Mouse (Mus musculus) CD8-positive naive resting alpha-beta T cell, adult 2 months (primary cell): ENCODE measurements around the gene Dxo.
"Not testable (repeated sequence)": the region's sequence is repeated elsewhere in the genome, so short reads cannot be mapped to it uniquely, and the experiment has no call there.

Experiments used
- DNase-seq, 2 experiments: peaks; one replicate each; pipeline ENCODE4 v3.0.0; 2022; ENCODE audit warnings: low read depth in 2 of 2, low spot score in 2 of 2

Dxo gene

DNA sequence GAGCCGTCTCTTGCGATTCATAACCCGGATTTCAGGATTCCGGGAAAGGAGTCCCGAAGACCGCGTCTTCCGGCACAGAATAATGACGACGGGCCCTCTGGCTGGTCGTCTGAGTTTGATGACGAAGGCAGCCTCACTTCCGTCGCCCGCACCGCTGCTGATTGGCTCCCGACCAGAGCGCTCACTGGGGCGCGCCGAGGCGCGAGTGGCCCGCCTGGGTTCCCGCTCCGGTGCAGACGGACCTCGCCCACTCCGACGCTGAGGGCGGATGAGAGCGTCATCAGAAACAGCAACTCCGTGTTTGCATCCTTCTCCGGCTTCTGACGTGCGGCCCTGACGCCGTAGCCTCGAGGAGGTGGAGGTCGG is at the start of gene Dxo, which contains the start of gene Stk19:
TSS of gene Dxo (plus strand) at position 164 of the 366 bp plus-strand sequence.
TSS of gene Stk19 (minus strand) at position 90 of the 366 bp plus-strand sequence.
- DNase-seq, result peak; percentile 91 to 93

DNA sequence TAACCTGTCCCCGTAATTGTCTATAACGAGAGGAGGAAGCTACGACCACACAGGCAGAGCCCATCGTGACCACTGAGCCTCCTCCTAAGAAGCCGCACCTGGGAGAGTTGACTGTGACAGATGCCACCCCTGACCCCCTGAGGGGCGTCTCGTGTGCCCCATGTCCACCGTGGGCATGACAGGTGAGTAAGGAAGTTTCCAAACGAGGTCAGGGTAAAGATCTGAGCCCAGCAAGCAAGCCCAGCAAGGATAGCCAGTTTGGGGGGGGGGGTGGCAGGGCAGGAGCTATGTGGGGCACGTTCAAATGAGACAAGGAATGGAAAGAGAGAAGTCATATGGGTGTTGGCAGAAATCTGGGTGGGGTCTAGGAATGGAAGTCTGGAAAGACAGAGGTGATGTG is 41.8 kb upstream of the Dxo start:
- no peak for DNase-seq

DNA sequence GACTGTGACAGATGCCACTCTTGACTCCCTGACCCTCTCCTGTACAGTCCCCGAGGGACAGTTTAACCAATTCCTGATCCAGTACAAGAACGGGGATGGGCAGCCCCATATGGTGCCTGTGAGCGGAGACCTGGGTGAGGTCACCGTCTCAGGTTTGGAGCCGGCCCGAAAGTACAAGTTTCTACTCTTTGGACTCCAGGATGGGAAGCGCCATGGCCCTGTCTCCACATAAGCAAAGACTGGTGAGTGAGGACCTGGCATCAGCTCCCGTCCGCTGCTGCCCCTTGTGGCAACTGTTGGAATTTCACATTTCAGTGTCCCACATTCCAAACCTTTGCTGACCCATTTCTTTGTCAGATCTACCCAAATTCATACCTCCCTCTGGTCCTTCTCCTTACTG is 41.2 kb upstream of the Dxo start:
- DNase-seq, result peak in 1 of 2 experiments; percentile 23

DNA sequence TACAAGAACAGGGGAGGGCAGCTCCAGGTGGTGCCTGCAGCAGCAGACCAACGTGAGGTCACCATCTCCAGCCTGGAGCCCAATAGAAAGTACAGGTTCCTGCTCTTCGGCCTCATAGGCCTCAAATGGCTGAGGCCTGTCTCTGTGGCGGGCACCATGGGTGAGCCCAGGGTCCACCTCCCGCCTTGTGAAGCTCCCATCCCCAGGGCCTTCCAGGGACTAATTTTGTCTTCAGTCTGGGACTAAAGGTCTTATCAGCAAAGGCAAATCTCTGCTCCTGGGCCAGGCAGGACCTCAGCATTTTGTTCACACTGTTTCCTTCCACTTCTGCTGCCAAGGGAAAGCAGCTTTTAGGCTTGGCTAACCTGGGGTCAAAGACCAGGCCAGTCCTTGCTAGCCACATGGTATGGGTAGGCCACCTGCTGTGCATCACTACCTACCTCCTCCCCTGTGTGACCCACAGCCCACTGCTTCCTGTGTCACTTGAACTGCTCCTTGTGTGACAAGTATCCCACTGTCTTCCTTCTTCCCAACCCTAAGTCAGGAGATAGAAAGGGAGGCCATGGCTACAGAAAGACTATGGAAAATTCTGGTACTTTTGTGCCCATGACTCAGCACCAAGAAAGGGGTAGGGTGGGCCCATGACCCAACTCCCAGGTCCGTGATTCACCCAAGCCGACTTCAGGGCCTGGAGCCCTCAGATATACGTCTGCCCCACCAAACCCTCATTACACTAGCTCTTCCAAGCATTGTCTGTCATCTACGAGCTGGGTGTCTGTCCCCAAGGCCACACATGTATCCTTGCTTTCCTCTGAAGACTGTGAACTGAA is 40.3 kb upstream of the Dxo start:
- DNase-seq, result no peak

DNA sequence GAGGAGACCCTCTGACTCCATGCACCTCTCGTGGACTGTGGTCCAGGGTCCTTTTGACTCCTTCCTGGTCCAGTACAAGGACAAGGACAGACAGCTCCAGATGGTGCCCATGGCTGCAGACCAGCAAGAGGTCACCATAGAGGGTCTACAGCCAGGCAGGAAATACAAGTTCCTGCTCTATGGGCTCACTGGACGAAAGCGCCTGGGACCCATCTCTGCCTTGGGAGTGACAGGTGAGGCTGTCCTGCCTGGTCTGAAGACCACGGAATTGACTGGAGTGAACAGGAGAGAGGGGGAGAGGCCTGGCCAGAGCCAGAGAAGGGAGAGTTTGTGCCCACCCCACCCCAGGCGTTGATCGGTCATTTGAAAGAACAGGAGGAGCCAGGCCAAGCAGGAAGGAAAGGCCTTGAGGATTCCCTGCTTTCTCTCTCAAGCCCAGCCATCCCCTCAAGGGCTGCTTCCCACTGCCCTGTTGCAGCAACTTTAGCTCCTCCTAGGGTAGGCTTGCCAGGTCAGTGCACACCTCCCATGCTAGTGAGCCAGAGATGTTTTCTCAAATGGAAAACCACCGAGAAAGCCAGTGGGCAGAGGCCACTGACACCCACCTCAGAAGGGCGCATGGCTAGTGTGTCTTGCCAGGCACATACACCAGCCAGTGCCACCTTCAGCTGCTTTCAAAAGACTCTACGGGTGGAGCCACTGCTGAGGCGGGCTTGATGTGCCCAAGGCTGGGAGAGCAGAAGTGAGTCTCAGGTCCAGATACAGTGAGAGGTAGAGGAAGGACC is 39.4 kb upstream of the Dxo start:
- DNase-seq, result not testable (repeated sequence)

DNA sequence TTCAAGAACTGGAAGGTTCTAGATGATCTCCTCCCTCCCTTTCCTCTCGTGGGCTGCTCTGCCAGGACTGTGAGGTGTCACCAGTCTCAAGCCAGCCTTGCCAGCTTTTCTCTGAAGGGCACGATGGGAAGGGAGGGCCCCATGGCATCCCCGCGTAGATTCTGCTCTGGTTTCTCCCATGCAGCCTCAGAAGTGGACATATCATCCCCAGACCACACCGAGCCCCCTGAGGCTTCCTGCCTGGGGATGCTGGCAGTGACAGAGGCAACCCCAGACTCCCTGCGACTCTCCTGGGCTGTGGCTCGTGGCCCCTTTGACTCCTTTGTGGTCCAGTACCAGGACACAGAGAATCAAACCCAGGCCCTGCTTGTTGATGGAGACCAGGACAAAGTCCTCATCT is 38.7 kb upstream of the Dxo start:
- not testable (repeated sequence) for DNase-seq

DNA sequence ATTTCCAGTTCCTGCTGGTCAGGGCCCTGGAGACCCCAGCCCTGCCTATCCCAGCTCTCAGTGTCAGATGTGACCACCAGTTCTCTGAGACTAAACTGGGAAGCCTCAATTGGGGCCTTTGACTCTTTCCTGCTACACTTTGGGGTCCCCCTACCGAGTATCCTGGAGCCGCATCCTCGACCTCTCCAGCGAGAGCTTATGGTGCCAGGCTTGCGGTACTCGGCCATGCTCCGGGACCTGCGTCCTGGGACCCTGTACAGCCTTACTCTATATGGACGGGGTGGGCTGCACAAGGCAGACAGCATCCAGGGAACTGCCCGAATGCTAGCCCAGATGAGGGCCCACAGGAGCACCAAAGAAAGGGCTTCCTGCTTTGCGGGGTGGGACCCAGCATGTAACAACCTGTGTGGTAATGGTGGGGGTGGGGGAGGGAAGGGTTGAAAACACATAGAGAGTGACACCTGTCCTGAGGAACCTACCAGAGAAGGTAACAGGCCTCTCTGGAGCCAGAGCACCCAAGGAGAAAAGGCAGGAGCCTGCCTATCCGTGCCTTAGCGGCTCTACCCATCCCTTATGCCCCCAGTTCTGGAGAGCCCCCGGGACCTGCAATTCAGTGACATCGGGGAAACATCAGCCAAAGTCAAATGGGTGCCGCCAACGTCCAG is 37.8 kb upstream of the Dxo start:
- DNase-seq, result no peak

DNA sequence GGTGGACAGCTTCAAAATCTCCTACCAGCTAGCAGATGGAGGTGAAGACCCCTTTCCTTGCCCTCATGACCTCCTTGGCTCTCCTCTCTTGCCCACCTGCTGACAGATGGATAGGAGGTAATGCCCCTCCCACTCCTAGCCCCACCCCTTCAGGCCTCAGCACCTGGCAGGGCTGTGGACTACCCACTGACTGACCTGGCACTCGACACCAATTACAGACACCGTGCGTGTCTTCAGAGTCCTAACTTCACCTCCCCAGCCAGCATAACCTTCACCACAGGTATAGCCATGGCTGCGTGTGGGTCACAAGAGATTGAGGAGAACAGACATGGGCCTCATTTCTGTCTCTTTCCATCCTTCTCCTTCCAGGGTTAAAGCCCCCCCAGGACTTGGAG is 37.3 kb upstream of the Dxo start:
- DNase-seq, result no peak

DNA sequence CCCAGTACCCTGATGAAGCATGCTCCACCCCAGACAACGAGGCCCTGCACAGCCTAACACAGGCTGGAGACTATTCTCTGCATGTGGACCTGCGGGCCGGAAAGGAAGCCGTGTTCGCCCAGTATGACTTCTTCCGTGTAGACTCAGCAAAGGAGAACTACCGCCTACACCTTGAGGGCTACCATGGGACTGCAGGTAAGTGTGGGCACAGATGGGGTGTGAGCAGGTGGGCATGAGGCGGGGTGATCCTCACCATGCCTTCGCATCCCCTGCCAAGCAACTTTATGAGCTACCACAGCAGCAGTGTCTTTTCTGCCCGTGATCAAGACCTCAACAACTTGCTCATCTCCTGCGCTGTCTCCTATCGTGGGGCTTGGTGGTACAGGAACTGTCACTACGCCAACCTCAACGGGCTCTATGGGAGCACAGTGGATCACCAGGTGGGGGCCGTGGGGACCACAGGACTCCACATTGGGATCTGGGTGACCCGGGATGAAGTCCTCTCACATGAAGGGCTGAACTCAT is 36.0 kb upstream of the Dxo start:
- DNase-seq, result not testable (repeated sequence)

DNA sequence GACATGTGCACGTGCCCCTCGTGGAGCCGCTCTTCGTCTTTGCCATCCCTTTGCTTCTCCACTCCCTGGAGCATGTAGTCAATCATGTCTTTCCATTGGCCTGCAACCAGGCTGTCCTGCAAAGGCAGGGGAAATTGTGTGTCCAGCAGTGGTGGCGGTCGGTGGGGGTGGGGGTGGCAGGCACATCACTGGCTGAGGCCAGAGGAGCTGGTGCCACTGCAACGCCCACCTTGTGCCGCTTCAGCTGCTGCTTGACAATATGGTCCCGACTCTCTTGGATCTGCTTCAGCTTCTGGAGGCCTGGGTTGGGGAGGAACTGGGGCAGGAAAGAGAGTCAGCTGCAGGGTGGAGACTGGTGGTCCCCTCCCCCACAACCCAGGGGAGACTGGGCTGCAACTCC is 34.1 kb upstream of the Dxo start:
- not testable (repeated sequence) for DNase-seq

DNA sequence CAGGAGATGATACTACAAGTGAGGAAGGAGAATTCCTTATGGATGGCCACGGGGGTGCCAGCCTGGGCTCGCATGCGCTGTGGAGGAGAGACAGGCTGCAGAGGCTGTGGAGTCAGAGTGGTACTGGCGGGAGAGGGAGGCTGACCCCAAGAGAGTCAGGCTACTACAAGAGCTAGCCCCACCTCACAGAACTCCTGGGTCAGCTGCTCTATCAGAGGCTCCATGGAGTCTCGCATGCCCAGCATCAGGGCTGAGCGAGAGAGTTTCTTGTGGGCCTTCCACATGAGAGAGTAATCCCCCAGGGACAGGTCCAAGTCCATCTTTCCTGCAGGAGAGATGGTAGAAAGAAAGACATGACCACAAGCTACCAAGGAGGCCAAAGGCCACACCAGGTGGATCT is 33.5 kb upstream of the Dxo start:
- DNase-seq, result not testable (repeated sequence)

DNA sequence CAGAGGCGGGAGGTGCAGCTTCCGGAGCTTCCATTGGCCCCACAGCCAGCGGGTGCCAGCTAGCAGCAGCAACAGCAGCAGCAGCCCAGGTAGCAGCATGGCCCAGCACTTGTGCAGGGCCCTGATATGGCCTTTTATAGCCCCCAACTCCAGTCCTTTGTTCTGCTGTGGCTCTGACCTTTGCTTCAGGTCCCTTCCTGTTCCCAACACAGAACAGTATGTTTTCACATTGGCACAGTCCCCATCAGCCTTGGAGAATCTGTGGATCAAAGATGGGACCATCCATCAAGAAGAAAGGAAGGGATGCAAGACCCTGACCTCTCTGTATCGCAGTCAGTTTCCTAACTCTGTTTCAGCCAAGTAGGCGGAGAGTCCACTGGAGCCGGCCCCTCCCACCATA is 32.5 kb upstream of the Dxo start, which contains the start of gene Cyp21a1:
TSS of gene Cyp21a1 (minus strand) at position 261 of the 400 bp plus-strand sequence.
- DNase-seq, result not testable (repeated sequence)

DNA sequence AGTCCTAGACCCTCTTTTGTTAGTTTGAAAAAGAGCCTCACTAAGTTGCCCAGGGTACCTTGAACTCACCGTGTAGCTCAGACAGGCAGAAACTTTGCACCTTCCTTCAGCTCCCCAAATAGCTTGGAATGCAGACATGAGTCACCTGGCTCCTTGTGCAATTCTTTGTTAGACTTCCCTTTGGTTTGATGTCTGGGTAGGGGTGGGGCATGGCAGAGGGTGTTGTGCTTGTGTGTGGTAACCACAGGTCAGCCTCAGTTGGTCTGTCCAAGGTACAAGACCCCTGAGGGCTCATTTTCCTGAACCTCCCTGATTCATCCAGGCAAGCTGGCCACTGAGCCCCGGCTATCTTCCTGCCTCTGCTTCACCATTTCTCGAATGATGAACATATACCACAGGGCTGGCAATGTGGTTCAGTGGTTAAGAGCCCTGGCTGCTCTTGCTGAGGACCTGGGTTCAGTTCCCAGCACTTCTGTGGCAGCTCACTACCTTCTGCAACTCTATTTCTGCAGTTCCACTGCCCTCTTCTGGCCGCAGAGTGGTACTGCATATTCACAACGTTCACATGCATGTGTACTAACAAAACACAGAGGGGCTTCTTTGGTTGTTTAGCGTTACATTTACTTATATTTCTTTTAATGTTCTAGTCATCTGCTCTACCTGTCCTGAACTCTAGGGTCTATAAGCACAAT is 31.8 kb upstream of the Dxo start:
- DNase-seq, result no peak

DNA sequence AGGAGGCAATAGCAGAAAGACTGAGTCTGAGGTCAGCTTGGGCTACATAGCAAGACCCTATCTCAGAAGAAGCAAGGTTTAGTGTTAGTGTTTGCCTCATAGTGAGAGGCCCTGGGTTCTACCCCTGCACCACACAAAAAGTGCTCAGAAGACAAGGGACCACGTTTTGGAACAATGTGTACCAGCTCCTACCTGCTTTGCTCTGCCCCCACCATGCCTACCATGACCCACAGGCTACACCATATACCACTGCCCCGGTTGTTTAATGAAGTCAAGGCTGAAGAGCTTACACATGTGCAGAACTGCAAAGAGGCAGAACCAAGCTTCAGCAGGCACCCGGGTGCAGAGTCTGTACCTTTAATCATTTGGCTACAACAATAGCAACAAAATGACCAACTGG is 29.6 kb upstream of the Dxo start:
- no peak for DNase-seq

DNA sequence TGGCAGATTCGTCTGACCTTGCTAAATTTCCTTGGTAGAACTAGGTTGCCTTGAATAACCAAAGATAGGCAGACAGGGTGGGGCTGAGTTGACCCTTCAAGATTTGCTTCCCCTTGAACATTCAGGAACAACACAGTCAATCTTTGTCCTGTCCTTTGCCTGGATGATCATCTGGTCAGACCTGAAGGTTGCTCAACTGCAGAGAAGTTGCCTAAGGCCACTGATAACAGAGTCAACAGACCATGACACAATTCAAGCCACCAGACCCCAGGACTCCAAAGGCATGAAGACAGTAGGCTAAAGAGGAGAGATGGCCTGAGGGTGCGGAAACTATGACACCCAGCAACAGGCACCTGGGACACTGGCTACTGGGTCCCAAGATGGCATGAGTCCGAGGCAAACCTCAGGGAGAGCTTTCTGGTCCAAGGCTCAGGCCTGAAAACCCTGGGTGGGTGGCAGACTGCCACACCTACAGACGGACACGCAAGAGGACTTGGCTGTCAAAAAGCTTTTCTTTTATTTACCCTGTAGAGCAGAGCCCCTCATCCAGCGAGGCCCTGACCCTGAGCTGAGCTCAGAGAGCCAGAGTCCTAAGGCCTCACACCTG is 28.1 kb upstream of the Dxo start:
- DNase-seq, result no peak

DNA sequence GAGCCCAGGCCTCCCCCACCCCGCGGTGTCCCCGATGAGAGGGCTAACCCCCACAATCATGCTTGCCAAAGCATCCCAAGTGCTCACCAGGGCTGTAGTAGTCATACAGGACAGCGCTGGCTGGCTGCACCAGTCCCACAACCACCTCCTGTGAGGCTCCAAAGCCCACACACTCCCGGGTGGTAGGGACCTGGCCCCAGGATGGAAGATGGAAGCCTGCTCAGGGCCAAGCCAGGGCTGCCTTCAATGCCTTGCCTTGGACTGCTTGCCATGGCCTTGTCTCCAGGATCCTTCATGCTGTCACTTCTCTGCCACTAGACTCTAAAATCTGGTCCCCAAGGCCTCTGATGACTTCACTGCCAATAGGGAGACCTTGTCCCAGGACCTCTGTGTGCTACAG is 26.4 kb upstream of the Dxo start:
- DNase-seq, result not testable (repeated sequence)

DNA sequence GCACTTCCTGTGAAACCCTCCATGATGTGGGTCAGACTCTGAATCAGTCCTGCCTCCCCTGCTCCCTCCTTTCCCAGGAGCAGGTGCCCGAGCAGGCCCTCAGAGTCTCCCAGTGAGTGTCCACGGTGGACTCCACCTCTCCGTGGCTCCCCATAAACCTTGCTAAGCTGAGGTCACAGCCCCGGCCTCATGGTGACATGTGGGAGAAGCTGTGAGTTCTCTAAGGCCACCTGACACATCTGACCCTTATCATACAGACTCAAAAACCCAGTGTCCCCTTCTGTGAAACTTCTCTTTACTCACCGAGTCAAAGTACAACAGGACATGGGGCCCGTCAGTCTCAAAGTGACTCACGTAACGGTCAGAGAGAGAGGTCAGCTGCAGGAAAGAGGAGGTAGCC is 26.0 kb upstream of the Dxo start:
- DNase-seq, result not testable (repeated sequence)

DNA sequence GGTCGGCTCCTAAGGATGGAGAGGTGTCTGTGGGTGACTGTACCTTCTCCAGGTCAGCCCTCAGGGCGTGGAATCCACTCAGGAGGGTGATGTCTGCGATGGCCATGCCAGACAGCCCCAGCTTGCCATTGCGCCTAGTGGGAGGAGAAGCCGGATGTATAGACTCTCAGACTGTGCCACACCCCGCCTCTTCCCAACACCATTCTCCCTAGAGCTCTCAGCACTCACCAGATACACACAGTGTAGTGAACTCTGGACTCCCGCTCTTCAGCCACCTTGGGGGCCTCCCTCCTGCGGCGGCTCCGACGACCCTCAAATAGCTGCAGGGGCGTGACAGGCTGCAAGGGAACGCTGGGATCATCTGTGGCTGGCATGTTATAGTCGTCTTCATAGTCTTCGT is 25.5 kb upstream of the Dxo start:
- DNase-seq, result no peak

DNA sequence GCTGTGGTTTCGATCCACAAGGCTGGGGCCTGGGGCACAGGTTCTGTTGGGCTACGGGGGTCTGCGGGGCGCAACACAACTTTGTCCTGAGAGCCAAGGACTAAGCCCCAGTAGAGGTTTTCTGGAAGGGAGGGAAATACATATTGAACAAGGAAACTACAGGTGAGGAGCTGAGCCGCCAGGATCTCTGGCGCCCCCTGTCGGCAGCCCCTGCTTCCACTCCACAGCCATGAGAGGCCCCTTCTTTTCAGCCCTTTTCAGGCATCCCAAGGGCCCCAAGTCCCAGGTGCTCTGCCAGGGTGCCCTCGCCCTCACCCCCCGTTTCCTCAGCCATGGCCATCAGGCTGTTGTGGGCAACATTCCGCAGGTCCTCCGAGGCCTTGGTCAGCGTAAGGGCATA is 23.1 kb upstream of the Dxo start:
- DNase-seq, result peak; percentile 23 to 32

DNA sequence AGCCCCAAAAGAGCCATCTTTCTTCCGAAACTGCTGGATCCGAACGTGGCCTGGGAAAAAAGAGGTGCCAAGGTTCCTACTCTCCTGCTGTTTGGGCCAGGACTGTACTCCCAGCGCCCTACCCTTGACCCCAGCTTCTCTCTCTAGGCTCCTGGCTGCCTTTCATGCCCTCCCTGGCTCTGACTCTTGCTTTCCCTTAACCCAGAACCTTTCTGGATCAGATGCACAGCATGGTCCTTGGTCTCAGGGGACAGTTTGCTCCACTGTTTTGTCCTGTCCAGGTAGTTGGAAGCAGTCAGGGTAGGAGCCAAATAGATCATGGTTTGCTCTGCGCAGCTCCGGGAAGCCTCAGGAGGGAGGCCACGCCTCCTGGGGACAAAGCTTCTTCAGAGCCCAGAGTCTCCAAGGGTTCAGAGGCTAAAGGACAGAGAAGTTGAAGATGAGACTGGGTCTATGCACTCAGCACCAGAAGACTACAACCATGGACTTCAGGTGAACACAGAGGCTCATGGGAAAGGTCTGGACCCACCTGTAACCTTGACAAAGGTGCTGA is 21.9 kb upstream of the Dxo start:
- DNase-seq, result no peak
